Mouse (Mus musculus): Measurements from ENCODE around the gene Plekha3. TPM values are rescaled to one million over a fixed set of nuclear protein-coding genes. Genes with fewer than 3 reads are reported as not detected.

Plekha3 gene
- total and polyA plus RNA-seq, 3 experiments: 12.1 to 38.6 (median 30.0) TPM

GRCm38 (mm10) chr2:76719650-76720049 lies 44.6 kb downstream of the Plekha3 start:
- no peaks in the 10 kb centered on the region for H3K9me3 ChIP-seq (replicated peaks; ENCODE audit: low read length)
- peaks cover 76 to 78% of the 10 kb centered on the region in 2 experiments for H3K36me3 ChIP-seq (replicated peaks in 1 of 2; ENCODE audit: control insufficient read depth in 1 of 2, insufficient read depth in 1 of 2, low read length in 1 of 2)

More at GRCm38 (mm10) chr2:76719650-76720049, 44.6 kb downstream of the Plekha3 start:
- Histone ChIP-seq H3K79me2 (replicated peaks; ENCODE audit: control insufficient read depth, extremely low read depth, insufficient read depth, poor library complexity, severe bottlenecking) (no peaks in the 10 kb centered on the region), H3K4me2 (ENCODE audit: insufficient read depth, low read depth, poor library complexity, severe bottlenecking) (no peak overlapping the region), H3K27ac (ENCODE audit: insufficient read depth, low read depth) (no peak overlapping the region), H3K9ac (ENCODE audit: insufficient read depth, low read depth) (no peak overlapping the region), H3K27me3 (replicated peaks) (no peaks in the 10 kb centered on the region), H3K4me1 (ENCODE audit: control insufficient read depth in 1 of 2, insufficient read depth in 2 of 2) (no peaks in the 10 kb centered on the region), H3K4me3 (replicated peaks in 1 of 3; ENCODE audit: low read depth in 2 of 3, low read length in 2 of 3, poor library complexity in 1 of 3) (no peak overlapping the region)
- in situ Hi-C loops (cut with MboI; ENCODE audit: low pct_ligation_motif_present, low pct_unique_long_range_greater_than_20kb, low sequenced_read_pairs): no loop called here
- no peak for DNase-seq (ENCODE audit: extremely low read depth)
- no peak for TF ChIP-seq CTCF (conservative IDR thresholded peaks at IDR 0.05 in 1 of 2, IDR thresholded peaks at IDR 0.05 in 1 of 2; ENCODE audit: low read depth in 2 of 2, low read length in 2 of 2)
- no peak for TF ChIP-seq TCF12 (IDR thresholded peaks at IDR 0.05; ENCODE audit: low read depth, low read length)
- no peak for TF ChIP-seq GABPA (IDR thresholded peaks at IDR 0.05; ENCODE audit: insufficient replicate concordance, low read depth, low read length)
- TF ChIP-seq IRF4 (IDR thresholded peaks at IDR 0.05; ENCODE audit: low read depth, low read length): no peak
- TF ChIP-seq NELFE (IDR thresholded peaks at IDR 0.05; ENCODE audit: low read depth, low read length): no peak
- no peak for TF ChIP-seq ZNF384 (IDR thresholded peaks at IDR 0.05; ENCODE audit: low read depth, low read length)
- TF ChIP-seq TBP (conservative IDR thresholded peaks at IDR 0.05; ENCODE audit: low read depth, low read length): no peak
- no peak for TF ChIP-seq ETS1 (conservative IDR thresholded peaks at IDR 0.05; ENCODE audit: low read depth, low read length)
- TF ChIP-seq ZKSCAN1 (IDR thresholded peaks at IDR 0.05; ENCODE audit: borderline replicate concordance, low read depth, low read length): no peak
- no peak for TF ChIP-seq EP300 (IDR thresholded peaks at IDR 0.05; ENCODE audit: low read length)
- TF ChIP-seq SMC3 (IDR thresholded peaks at IDR 0.05; ENCODE audit: low read depth, low read length): no peak
- no peak for TF ChIP-seq RAD21 (IDR thresholded peaks at IDR 0.05; ENCODE audit: low read depth, low read length)
- TF ChIP-seq CHD1 (IDR thresholded peaks at IDR 0.05; ENCODE audit: low read depth, low read length): no peak
- no peak for TF ChIP-seq MAZ (IDR thresholded peaks at IDR 0.05; ENCODE audit: low read depth, low read length)
- TF ChIP-seq CHD2 (IDR thresholded peaks at IDR 0.05; ENCODE audit: low read length): no peak
- no peak for TF ChIP-seq SIN3A (IDR thresholded peaks at IDR 0.05; ENCODE audit: low read length)
- dilution Hi-C loops (cut with MboI; ENCODE audit: extremely low pct_ligation_motif_present, extremely low pct_unique_long_range_greater_than_20kb, low sequenced_read_pairs): no loop called here

Other genes with a start within 250 kb of the Plekha3 start
- 5.6 and 8.4 TPM in 2 replicates for gene Prkra, start 27.3 kb upstream of the Plekha3 start, total RNA-seq (2012; rRNA removed)
- gene Prkra, start 27.3 kb upstream of the Plekha3 start, total RNA-seq (2014; rRNA removed): 13.5 and 13.7 TPM in 2 replicates
- 6.8 and 7.0 TPM in 2 replicates for gene Prkra, start 27.3 kb upstream of the Plekha3 start, polyA plus RNA-seq (2012; ENCODE audit: insufficient read length, low read depth)
- gene Pjvk, start 26.8 kb upstream of the Plekha3 start, total RNA-seq (2012; rRNA removed): not detected in 2 replicates
- not detected in 2 replicates for gene Pjvk, start 26.8 kb upstream of the Plekha3 start, total RNA-seq (2014; rRNA removed)
- not detected in 2 replicates for gene Pjvk, start 26.8 kb upstream of the Plekha3 start, polyA plus RNA-seq (2012; ENCODE audit: insufficient read length, low read depth)
- 1.3 and 1.5 TPM in 2 replicates for gene Fkbp7, start 2.2 kb upstream of the Plekha3 start, total RNA-seq (2012; rRNA removed)
- gene Fkbp7, start 2.2 kb upstream of the Plekha3 start, total RNA-seq (2014; rRNA removed): 1.7 and 2.4 TPM in 2 replicates
- 1.5 and 1.9 TPM in 2 replicates for gene Fkbp7, start 2.2 kb upstream of the Plekha3 start, polyA plus RNA-seq (2012; ENCODE audit: insufficient read length, low read depth)